Mouse (Mus musculus) embryonic facial prominence, embryonic 12.5 days (tissue): ENCODE measurements around the gene Capn9. TPM values are rescaled to one million over a fixed set of nuclear protein-coding genes. Genes with fewer than 3 reads are reported as not detected.

Experiments used
- ATAC-seq: fragments of 200-750 bp; cut with Nextera tagmentation; 2 replicates; pipeline ENCODE4 v1.8.0; 2017; ENCODE audit not compliant: insufficient number of reproducible peaks, insufficient read depth, low FRiP score, low TSS enrichment
- H3K27ac ChIP-seq: fragments of 300-500 bp; sonication (generic); 2 replicates; pipeline ENCODE4 v1.5.1; 2016; ENCODE audit warnings: mild to moderate bottlenecking
- H3K27me3 ChIP-seq: fragments of 300-500 bp; sonication (generic); 2 replicates; pipeline ENCODE4 v1.6.1; 2016; ENCODE audit warnings: mild to moderate bottlenecking, moderate library complexity
- H3K36me3 ChIP-seq: fragments of 300-500 bp; sonication (generic); 2 replicates; pipeline ENCODE4 v1.6.1; 2016; ENCODE audit warnings: mild to moderate bottlenecking
- H3K4me1 ChIP-seq: fragments of 300-500 bp; sonication (generic); 2 replicates; pipeline ENCODE4 v1.6.1; 2016
- H3K4me2 ChIP-seq: fragments of 300-500 bp; sonication (generic); replicated peaks from 2 replicates; pipeline ENCODE4 v1.6.1; 2016; ENCODE audit warnings: mild to moderate bottlenecking, moderate library complexity
- H3K4me3 ChIP-seq: fragments of 300-500 bp; sonication (generic); 2 replicates; pipeline ENCODE4 v1.5.1; 2016; ENCODE audit warnings: mild to moderate bottlenecking
- H3K9ac ChIP-seq: fragments of 300-500 bp; sonication (generic); 2 replicates; pipeline ENCODE4 v1.6.1; 2016; ENCODE audit warnings: mild to moderate bottlenecking, moderate library complexity
- H3K9me3 ChIP-seq: fragments of 300-500 bp; sonication (generic); 2 replicates; pipeline ENCODE4 v1.6.1; 2016; ENCODE audit warnings: mild to moderate bottlenecking, moderate library complexity
- WGBS: fragments of 180-500 bp; shearing (Covaris S2); methylation state at CpG from one replicate; pipeline ENCODE4 v1.1.7; 2016; 5-methylcytosine and 5-hydroxymethylcytosine counted together
- polyA plus RNA-seq: library from polyadenylated mRNA; unstranded; fragments of >200 nt; fragmentation: Nextera tagmentation; extraction: Ambion mirVana; gene quantifications from 2 replicates; pipeline ENCODE4 v1.2.1, GENCODE M21; 2016

The Capn9 gene
- not detected in 2 replicates for polyA plus RNA-seq

DNA sequence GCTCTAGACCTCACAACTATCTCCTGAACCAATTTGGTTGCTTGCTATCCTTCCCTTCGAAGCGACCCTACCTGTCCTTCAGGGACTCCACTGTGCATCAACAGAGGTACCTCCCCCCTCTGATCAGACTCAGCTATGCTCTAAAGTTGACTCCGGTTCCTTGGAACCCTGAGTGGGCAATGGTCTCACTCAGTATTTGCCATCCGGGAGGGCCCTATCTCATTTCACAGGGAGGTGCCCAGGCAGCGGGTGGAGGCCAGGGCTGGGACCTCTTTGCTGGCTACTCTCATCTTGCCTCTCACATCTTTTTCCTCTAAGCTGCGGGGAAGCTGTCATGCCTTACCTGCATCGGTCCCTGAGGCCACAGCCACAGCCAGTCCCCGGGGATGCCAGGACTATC is at the start of gene Capn9:
TSS of gene Capn9 (plus strand) at position 301 of the 400 bp plus-strand sequence.
- H3K9ac ChIP-seq: no peak within 1 kb of the TSS
- WGBS: 88% methylated on average over 8 of the region's 8 CpGs
- ATAC-seq: no peak

DNA sequence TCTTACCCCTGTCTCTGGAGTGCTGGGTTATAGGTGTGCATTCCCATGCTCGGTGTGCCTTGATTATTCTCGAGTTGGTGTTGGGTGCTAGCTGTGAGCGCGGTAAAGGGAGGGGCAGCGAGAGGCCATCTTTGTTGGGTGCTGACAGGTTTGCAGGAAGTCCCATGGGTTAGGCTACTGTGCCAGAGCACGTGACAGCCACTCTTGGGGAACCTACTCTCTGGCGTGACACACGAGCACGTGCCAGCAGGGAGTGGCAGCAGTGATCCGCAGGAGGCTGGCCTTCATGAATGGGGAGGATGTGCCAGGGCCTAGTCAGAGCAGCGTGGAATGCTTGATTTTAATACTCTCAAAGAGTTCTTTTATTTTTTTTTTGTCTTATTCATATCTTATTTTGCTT is 49.6 kb upstream of the Capn9 start:
- Histone ChIP-seq H3K27ac (no peak overlapping the region), H3K4me2 (no peak overlapping the region), H3K9ac (no peak overlapping the region), H3K9me3 (no peaks in the 10 kb centered on the region), H3K4me1 (peaks cover 9% of the 10 kb centered on the region), H3K4me3 (no peak overlapping the region), H3K27me3 (no peaks in the 10 kb centered on the region), H3K36me3 (peaks cover 50% of the 10 kb centered on the region)
- WGBS: 91% methylated on average over 11 of the region's 11 CpGs
- ATAC-seq: no peak

More for the DNA sequence above, at the start of gene Capn9:
- Histone ChIP-seq H3K4me3 (no peak within 1 kb of the TSS), H3K9me3 (no peaks in the 10 kb centered on the region), H3K4me2 (no peak within 1 kb of the TSS), H3K4me1 (peaks cover 6% of the 10 kb centered on the region; the same call in 1 of the 2 replicates), H3K27ac (no peak within 1 kb of the TSS), H3K36me3 (no peaks in the 10 kb centered on the region), H3K27me3 (no peaks in the 10 kb centered on the region)

DNA sequence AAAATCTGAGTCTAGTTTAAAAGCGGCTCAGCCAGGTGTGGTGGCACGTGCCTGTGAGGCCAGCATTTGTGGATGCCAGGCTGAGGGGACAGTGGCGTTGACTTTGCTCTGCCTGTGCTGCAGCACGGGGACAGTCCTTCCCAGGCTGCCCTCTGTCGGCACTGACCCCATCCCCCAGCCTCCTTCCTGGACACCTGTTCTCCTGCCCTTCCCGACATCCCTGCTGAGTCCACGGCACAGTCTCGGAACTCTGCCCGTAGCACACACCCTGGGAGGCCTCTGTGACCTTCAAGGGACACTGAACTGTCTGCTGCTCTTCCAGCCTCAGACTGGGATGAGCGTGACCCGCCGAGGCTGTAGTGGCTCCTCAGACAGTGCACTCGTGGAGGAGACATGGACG is 45.8 kb upstream of the Capn9 start:
- no peak for ATAC-seq
- 86% methylated on average over 14 of the region's 14 CpGs for WGBS
- no peak overlapping the region for H3K4me2 ChIP-seq
- H3K4me3 ChIP-seq: no peak overlapping the region
- peaks cover 86% of the 10 kb centered on the region for H3K36me3 ChIP-seq
- H3K27me3 ChIP-seq: no peaks in the 10 kb centered on the region
- no peak overlapping the region for H3K27ac ChIP-seq
- no peak overlapping the region for H3K9ac ChIP-seq
- H3K9me3 ChIP-seq: no peaks in the 10 kb centered on the region
- no peaks in the 10 kb centered on the region for H3K4me1 ChIP-seq

DNA sequence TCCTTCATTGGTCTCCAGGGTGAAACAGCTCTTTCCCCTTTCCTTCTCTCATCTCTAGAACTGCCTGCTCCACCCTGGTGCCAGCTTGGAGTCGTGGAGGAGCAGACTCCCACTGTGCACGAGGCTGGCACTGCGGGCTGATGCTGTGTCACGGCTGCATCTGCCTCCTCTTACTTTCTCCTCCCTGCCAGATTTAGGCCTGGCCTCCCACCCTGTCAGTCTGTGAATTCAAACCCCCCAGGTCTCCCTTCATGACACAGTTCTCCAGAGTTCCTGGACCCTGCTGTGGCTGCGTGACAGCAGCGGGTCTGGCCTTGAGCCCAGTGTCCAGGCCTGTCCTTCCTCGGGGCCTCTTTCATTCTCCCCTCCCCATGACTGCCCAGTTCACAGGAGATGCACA is 45.4 kb upstream of the Capn9 start:
- H3K9ac ChIP-seq: no peak overlapping the region
- no peak overlapping the region for H3K4me3 ChIP-seq
- no peaks in the 10 kb centered on the region for H3K9me3 ChIP-seq
- H3K36me3 ChIP-seq: peaks cover 89% of the 10 kb centered on the region
- 91% methylated on average over 7 of the region's 7 CpGs for WGBS
- no peaks in the 10 kb centered on the region for H3K4me1 ChIP-seq
- no peak for ATAC-seq
- no peak overlapping the region for H3K27ac ChIP-seq
- H3K27me3 ChIP-seq: no peaks in the 10 kb centered on the region
- H3K4me2 ChIP-seq: no peak overlapping the region

DNA sequence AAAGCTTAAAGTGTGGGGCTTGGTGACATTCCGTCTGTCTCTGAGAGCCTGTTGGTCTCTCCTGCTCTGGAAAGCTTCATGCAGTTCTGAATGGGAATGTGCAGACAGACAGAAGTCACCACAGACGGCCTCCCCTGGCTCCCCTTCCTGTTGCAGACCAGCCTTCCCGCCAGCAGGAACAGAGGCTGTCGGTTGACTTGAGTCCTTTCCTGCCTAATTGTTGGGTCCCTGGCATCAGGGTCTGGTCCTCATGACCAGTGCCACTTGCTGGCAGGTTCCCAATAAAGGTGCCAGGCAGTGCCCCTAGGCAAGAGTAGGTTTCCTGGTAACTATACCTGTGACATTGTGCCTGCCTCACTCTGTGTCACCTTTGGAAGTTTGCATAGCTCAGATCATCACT is 44.9 kb upstream of the Capn9 start:
- 77% methylated on average over 4 of the region's 4 CpGs for WGBS
- no peaks in the 10 kb centered on the region for H3K4me1 ChIP-seq
- no peak overlapping the region for H3K4me3 ChIP-seq
- H3K9ac ChIP-seq: no peak overlapping the region
- H3K4me2 ChIP-seq: no peak overlapping the region
- ATAC-seq: no peak
- no peaks in the 10 kb centered on the region for H3K9me3 ChIP-seq
- no peaks in the 10 kb centered on the region for H3K27me3 ChIP-seq
- H3K27ac ChIP-seq: no peak overlapping the region
- H3K36me3 ChIP-seq: peaks cover 89% of the 10 kb centered on the region

DNA sequence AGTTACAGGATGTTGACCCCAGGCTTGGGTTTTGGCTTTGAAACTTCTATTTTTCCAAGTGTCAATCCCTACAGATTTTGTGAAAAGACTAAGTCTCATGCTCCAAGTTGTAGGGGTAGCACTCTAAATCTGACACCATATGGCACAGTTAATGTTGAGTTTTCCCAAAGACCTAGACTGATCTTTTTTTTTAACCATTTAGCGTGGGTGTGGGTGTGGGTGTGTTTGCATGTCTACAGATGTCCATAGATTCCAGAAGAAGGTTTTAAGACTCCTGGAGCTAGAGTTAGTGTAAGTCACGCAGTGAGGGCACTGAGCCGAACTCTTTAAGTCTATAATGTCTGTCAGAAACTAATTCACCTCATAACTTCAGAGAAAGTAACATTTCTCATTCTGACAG is 43.3 kb upstream of the Capn9 start:
- no peaks in the 10 kb centered on the region for H3K4me1 ChIP-seq
- ATAC-seq: no peak
- H3K36me3 ChIP-seq: peaks cover 84% of the 10 kb centered on the region
- H3K9ac ChIP-seq: no peak overlapping the region
- no peaks in the 10 kb centered on the region for H3K27me3 ChIP-seq
- no peaks in the 10 kb centered on the region for H3K9me3 ChIP-seq
- no peak overlapping the region for H3K4me3 ChIP-seq
- H3K27ac ChIP-seq: no peak overlapping the region
- H3K4me2 ChIP-seq: no peak overlapping the region
- 92% methylated on average over 3 of the region's 3 CpGs for WGBS

DNA sequence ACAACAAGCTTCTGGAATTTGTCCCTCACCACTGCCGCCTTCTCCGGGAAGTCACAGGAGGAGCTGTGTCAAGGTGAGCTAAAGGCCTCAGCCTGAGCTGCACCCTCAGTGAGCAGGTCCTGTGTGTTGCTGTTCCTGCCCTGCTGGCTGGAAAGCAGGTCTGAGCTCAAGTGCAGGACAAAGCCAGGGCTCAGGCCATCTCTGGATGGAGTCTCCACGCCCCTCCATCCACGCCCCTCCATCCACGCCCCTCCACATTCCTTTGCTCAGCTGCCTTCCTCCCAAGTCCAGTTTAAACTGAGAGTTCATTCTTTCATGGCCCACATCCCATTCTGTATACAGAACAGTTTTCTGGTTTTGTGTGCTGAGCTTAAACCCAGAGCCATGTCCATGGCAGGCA is 40.5 kb upstream of the Capn9 start:
- ATAC-seq: no peak
- no peak overlapping the region for H3K4me3 ChIP-seq
- H3K9me3 ChIP-seq: no peaks in the 10 kb centered on the region
- no peaks in the 10 kb centered on the region for H3K27me3 ChIP-seq
- H3K4me2 ChIP-seq: no peak overlapping the region
- H3K36me3 ChIP-seq: peaks cover 86% of the 10 kb centered on the region
- WGBS: 91% methylated on average over 5 of the region's 5 CpGs
- no peak overlapping the region for H3K27ac ChIP-seq
- no peaks in the 10 kb centered on the region for H3K4me1 ChIP-seq
- no peak overlapping the region for H3K9ac ChIP-seq

DNA sequence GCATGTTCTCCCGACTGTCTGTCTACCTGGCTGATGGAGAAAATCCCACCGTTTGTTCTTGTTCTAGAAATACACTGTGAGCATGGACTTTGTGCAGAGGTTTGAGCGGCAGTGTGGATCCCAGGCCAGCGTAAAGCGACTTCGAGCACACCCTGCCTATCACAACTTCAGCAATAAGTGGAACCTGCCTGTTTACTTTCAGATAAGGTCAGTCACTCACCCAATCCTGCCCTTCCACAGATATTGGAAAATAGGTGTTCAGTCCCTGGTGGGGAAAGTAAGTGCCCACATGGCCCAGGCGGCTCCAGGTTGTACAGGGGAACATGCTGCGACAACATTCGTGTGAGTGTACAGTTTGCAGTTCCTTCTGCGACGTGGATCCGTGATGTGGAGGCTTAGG is 35.0 kb upstream of the Capn9 start:
- Histone ChIP-seq H3K4me1 (no peaks in the 10 kb centered on the region), H3K9ac (no peak overlapping the region), H3K4me3 (no peak overlapping the region), H3K27me3 (no peaks in the 10 kb centered on the region), H3K27ac (no peak overlapping the region), H3K4me2 (no peak overlapping the region), H3K9me3 (no peaks in the 10 kb centered on the region), H3K36me3 (peaks cover 86% of the 10 kb centered on the region)
- ATAC-seq: no peak
- WGBS: 95% methylated on average over 12 of the region's 12 CpGs

DNA sequence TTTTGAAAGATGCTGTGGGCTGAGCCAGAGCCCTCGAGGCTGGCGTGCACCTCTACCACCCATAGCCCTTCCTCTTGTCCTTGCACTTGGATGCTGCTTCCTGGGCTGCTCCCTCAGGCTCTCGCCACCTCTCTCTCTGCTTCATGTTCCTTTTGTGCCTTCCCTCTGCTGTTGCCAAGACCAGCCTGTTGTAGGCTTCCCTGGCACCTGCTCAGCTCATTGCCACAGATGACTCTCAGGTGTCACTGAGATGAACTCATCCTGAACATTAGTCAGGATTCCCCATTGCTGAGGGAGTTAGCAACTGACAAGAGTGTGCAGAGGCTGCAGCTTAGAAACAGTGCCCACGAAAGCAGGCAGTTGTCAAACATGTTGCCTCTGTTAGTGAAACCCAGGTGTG is 33.9 kb upstream of the Capn9 start:
- H3K36me3 ChIP-seq: peaks cover 86% of the 10 kb centered on the region
- H3K4me2 ChIP-seq: no peak overlapping the region
- H3K27ac ChIP-seq: no peak overlapping the region
- H3K4me3 ChIP-seq: no peak overlapping the region
- H3K9me3 ChIP-seq: no peaks in the 10 kb centered on the region
- H3K4me1 ChIP-seq: no peaks in the 10 kb centered on the region
- no peak for ATAC-seq
- WGBS: 95% methylated on average over 4 of the region's 4 CpGs
- H3K9ac ChIP-seq: no peak overlapping the region
- H3K27me3 ChIP-seq: no peaks in the 10 kb centered on the region

DNA sequence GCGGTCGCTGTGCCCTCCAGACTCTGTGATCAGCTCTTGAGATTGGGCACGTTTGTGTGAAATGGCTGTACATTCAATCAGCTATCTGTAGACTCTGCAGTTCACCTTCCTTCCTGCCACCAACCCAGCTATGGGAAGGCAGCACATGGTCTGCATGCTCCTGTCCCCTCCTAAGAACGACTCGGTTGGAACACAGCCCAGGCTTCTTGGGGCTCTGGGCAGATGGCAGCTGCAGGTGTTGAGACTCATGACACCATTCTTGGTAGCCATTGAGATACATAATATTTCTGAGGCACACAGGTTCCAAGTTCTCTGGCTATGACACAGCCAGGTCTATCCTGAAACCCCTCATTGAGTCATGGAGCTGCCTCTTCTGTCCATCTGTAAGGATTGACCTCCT is 32.6 kb upstream of the Capn9 start:
- H3K27me3 ChIP-seq: no peaks in the 10 kb centered on the region
- no peaks in the 10 kb centered on the region for H3K4me1 ChIP-seq
- no peak overlapping the region for H3K4me2 ChIP-seq
- H3K9me3 ChIP-seq: no peaks in the 10 kb centered on the region
- no peak overlapping the region for H3K9ac ChIP-seq
- ATAC-seq: no peak
- H3K4me3 ChIP-seq: no peak overlapping the region
- peaks cover 90% of the 10 kb centered on the region for H3K36me3 ChIP-seq
- 93% methylated on average over 5 of the region's 5 CpGs for WGBS
- H3K27ac ChIP-seq: no peak overlapping the region

DNA sequence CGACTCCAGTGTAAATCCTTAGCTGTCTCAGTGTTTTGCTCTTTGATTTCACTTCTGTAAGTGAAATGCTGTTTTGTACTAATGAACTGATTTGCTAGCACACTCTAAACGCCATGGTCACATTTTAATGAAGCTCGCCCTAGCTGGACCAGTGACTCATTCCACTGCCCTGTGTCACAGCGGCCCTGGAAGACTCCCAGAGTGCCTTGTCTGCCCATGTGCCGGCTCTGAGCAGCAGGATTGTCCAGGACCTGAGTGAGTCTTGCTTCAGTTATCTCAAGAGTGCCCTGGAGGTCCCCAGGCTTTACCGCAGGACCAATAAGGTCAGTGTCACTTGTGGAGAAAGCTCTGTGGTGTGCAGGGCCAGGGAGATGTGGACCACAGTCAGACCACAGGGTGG is 29.5 kb upstream of the Capn9 start:
- Histone ChIP-seq H3K9ac (no peak overlapping the region), H3K36me3 (peaks cover 93% of the 10 kb centered on the region), H3K4me3 (no peak overlapping the region), H3K27me3 (no peaks in the 10 kb centered on the region), H3K27ac (no peak overlapping the region), H3K9me3 (no peaks in the 10 kb centered on the region), H3K4me2 (no peak overlapping the region), H3K4me1 (no peaks in the 10 kb centered on the region)
- no peak for ATAC-seq
- 90% methylated on average over 6 of the region's 6 CpGs for WGBS

DNA sequence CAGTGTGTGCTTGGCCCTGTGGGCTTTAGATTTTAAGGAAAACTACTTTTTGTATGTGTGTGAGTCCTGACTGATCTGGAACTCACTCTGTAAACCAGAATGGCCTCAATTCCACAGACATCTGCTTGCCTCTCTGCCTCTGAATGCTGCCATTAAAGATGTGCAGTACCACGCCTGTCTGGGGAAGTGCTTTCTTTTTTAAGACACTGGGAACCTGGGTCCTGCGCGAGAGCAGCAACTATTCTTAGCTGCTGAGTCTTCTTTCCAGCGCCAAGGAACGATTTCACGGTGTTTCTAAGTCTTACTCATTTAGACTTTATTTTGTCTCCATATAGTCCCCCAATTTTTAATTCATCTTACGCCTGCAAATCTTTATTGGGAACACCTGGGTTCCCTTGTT is 29.1 kb upstream of the Capn9 start:
- no peak overlapping the region for H3K9ac ChIP-seq
- no peaks in the 10 kb centered on the region for H3K4me1 ChIP-seq
- no peaks in the 10 kb centered on the region for H3K9me3 ChIP-seq
- H3K4me2 ChIP-seq: no peak overlapping the region
- no peak overlapping the region for H3K27ac ChIP-seq
- peaks cover 93% of the 10 kb centered on the region for H3K36me3 ChIP-seq
- WGBS: 91% methylated on average over 7 of the region's 7 CpGs
- no peak overlapping the region for H3K4me3 ChIP-seq
- no peak for ATAC-seq
- H3K27me3 ChIP-seq: no peaks in the 10 kb centered on the region

DNA sequence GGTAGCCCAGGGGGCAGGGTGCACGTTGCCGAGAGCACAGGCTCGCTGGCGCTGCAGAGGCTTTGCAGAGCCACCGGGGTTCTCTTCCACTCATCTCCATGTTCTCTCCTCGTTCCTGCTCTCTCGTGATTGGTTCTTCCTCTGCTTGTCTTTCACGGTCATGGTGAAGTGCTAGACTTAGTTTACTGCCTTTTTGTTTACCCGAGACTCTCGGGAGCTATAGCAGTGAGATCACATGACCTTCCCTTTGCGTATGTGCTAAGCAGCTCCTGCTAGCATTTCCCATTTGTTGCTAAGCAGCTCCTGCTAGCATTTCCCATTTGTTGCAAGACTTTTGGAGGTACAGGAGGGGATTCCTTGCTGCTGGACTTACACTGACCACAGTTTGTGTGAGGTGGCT is 28.6 kb upstream of the Capn9 start:
- no peak overlapping the region for H3K9ac ChIP-seq
- no peak for ATAC-seq
- 79% methylated on average over 11 of the region's 11 CpGs for WGBS

More for the DNA sequence above, 28.6 kb upstream of the Capn9 start:
- H3K4me2 ChIP-seq: no peak overlapping the region
- H3K4me1 ChIP-seq: no peaks in the 10 kb centered on the region
- peaks cover 93% of the 10 kb centered on the region for H3K36me3 ChIP-seq
- no peak overlapping the region for H3K27ac ChIP-seq
- no peak overlapping the region for H3K4me3 ChIP-seq
- no peaks in the 10 kb centered on the region for H3K27me3 ChIP-seq
- H3K9me3 ChIP-seq: no peaks in the 10 kb centered on the region
